Mouse (Mus musculus): Measurements from ENCODE around the gene 4933430I17Rik. TPM values are rescaled to one million over a fixed set of nuclear protein-coding genes. Genes with fewer than 3 reads are reported as not detected.
"Not testable (repeated sequence)": the region's sequence is repeated elsewhere in the genome, so short reads cannot be mapped to it uniquely, and the experiment has no call there.

Gene 4933430I17Rik
- polyA plus RNA-seq, 1 experiment from 2014 or later: 0.41 TPM

DNA sequence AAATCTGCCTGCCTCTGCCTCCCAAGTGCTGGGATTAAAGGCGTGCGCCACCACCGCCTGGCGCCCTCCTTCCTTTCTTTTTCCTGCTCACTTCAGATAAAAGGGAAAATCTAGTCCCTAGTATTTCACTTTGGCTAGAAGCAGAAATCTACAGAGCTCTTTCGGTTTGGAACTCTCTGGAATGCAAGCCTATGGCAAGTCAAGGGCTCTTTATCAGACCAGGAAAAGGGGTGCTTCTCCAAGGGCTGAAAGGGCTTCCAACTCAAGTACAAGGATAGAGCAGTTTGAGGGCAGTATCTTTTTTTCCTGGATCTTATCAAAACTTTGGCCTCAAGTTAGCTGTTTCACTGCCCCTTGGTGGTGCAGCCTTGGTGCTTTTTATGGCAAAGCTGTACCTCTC, 44.4 kb downstream of the 4933430I17Rik start:
- Histone ChIP-seq H3K27ac (ENCODE audit: low read length) (no peak overlapping the region), H3K4me3 (ENCODE audit: low read length) (no peak overlapping the region), H3K4me1 (ENCODE audit: control insufficient read depth, insufficient read depth, low read length) (peaks cover 16% of the 10 kb centered on the region), H3K9me3 (replicated peaks; ENCODE audit: control insufficient read depth, low read length) (no peaks in the 10 kb centered on the region), H3K9ac (ENCODE audit: low read length) (no peak overlapping the region), H3K36me3 (ENCODE audit: control insufficient read depth, insufficient read depth) (no peaks in the 10 kb centered on the region), H3K4me2 (ENCODE audit: low read depth, low read length) (no peak overlapping the region), H3K27me3 (ENCODE audit: control insufficient read depth, insufficient read depth, low read length) (peaks cover 62% of the 10 kb centered on the region)
- 63% methylated on average over 5 of the region's 5 CpGs for WGBS
- ATAC-seq (replicated peaks; ENCODE audit: extremely low read depth, insufficient read depth, low FRiP score): no peak

- H3K36me3 ChIP-seq (ENCODE audit: control insufficient read depth, insufficient read depth): no peaks in the 10 kb centered on the region
- H3K9me3 ChIP-seq (replicated peaks; ENCODE audit: control insufficient read depth, low read length): no peaks in the 10 kb centered on the region
- WGBS: 26% methylated on average over 5 of the region's 5 CpGs
- no peak overlapping the region for H3K4me3 ChIP-seq (ENCODE audit: low read length)
- peak overlapping the region; percentile 33 for H3K4me2 ChIP-seq (ENCODE audit: low read depth, low read length)
- peaks cover 16% of the 10 kb centered on the region for H3K4me1 ChIP-seq (ENCODE audit: control insufficient read depth, insufficient read depth, low read length)
- H3K9ac ChIP-seq (ENCODE audit: low read length): no peak overlapping the region
- 0 out of 2 replicates have a peak overlapping the region, but pooled peaks have one; percentile 10 for H3K27ac ChIP-seq (ENCODE audit: low read length)
- peaks cover 58% of the 10 kb centered on the region for H3K27me3 ChIP-seq (ENCODE audit: control insufficient read depth, insufficient read depth, low read length)
- ATAC-seq (replicated peaks; ENCODE audit: extremely low read depth, insufficient read depth, low FRiP score): no peak
Observed at GRCm38 (mm10) chr4:62570029-62570428, 44.9 kb downstream of the 4933430I17Rik start.

GRCm38 (mm10) chr4:62582365-62583264, 57.4 kb downstream of the 4933430I17Rik start:
- H3K4me1 ChIP-seq (ENCODE audit: control insufficient read depth, insufficient read depth, low read length): peaks cover 11% of the 10 kb centered on the region
- peaks cover 53% of the 10 kb centered on the region for H3K27me3 ChIP-seq (ENCODE audit: control insufficient read depth, insufficient read depth, low read length)
- no peak for ATAC-seq (replicated peaks; ENCODE audit: extremely low read depth, insufficient read depth, low FRiP score)
- WGBS: 22% methylated on average over 18 of the region's 18 CpGs
- H3K4me2 ChIP-seq (ENCODE audit: low read depth, low read length): peak overlapping the region; percentile 68
- no peaks in the 10 kb centered on the region for H3K36me3 ChIP-seq (ENCODE audit: control insufficient read depth, insufficient read depth)
- H3K9me3 ChIP-seq (replicated peaks; ENCODE audit: control insufficient read depth, low read length): no peaks in the 10 kb centered on the region
- no peak overlapping the region for H3K27ac ChIP-seq (ENCODE audit: low read length)
- H3K9ac ChIP-seq (ENCODE audit: low read length): peak overlapping the region; percentile 67
- peak overlapping the region; percentile 47 for H3K4me3 ChIP-seq (ENCODE audit: low read length)

DNA sequence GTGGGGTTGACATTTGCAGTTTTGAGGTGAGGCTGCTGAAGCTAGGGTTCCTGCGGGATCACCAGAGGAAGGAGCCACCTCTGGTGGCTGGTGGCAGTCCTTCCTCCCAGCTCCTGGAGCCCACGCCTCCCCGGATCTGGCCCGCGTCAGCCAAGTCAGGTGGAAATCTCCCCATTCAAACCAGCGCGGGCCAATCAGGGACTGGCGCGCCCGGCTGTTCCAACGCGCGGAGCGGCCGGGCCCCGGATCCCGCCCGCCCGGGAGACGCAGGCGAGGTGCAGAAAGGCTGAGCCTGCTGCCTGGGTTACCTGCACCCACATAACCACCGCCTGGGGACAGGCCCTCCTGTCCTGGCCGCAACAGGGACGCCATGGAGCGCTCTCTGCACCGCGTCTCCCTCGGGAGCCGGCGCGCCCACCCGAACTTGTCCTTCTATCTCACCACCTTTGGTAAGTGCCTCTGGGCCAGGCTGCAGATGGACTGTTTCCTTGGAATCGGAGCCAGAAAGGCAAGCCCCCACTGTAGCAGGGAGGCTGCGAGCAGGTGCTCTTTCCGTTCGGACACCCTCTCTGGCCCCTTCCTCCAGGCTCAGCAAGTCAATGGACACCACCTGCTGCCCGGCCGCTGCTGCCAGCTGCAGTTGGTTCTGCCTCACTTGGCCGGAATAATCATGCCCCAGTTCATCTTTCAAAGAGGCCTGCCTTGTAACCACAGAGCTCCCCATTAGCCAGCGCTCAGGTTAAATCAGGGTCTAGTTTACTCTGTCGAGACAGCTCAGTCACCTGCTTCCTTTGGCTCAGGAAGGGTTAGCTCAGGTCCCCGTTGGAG, 58.3 kb downstream of the 4933430I17Rik start:
- Histone ChIP-seq H3K36me3 (ENCODE audit: control insufficient read depth, insufficient read depth) (no peaks in the 10 kb centered on the region), H3K4me2 (ENCODE audit: low read depth, low read length) (peak overlapping the region; percentile 68), H3K9me3 (replicated peaks; ENCODE audit: control insufficient read depth, low read length) (no peaks in the 10 kb centered on the region), H3K4me1 (ENCODE audit: control insufficient read depth, insufficient read depth, low read length) (peaks cover 11% of the 10 kb centered on the region), H3K4me3 (ENCODE audit: low read length) (peak overlapping the region; percentile 47), H3K27me3 (ENCODE audit: control insufficient read depth, insufficient read depth, low read length) (peaks cover 53% of the 10 kb centered on the region), H3K9ac (ENCODE audit: low read length) (peak overlapping the region; percentile 67), H3K27ac (ENCODE audit: low read length) (no peak overlapping the region)
- ATAC-seq (replicated peaks; ENCODE audit: extremely low read depth, insufficient read depth, low FRiP score): peak; percentile 69
- WGBS: 4% methylated on average over 42 of the region's 42 CpGs

GRCm38 (mm10) chr4:62587067-62587466, 61.9 kb downstream of the 4933430I17Rik start:
- Histone ChIP-seq H3K27ac (ENCODE audit: low read length) (no peak overlapping the region), H3K36me3 (ENCODE audit: control insufficient read depth, insufficient read depth) (no peaks in the 10 kb centered on the region), H3K4me2 (ENCODE audit: low read depth, low read length) (no peak overlapping the region), H3K9ac (ENCODE audit: low read length) (no peak overlapping the region), H3K4me1 (ENCODE audit: control insufficient read depth, insufficient read depth, low read length) (peaks cover 18% of the 10 kb centered on the region), H3K27me3 (ENCODE audit: control insufficient read depth, insufficient read depth, low read length) (peaks cover 37% of the 10 kb centered on the region), H3K4me3 (ENCODE audit: low read length) (no peak overlapping the region), H3K9me3 (replicated peaks; ENCODE audit: control insufficient read depth, low read length) (no peaks in the 10 kb centered on the region)
- 71% methylated on average over 8 of the region's 8 CpGs for WGBS
- no peak for ATAC-seq (replicated peaks; ENCODE audit: extremely low read depth, insufficient read depth, low FRiP score)

- peaks cover 19% of the 10 kb centered on the region for H3K27me3 ChIP-seq (ENCODE audit: control insufficient read depth, insufficient read depth, low read length)
Observed at GRCm38 (mm10) chr4:62590878-62591277, 65.7 kb downstream of the 4933430I17Rik start.

DNA sequence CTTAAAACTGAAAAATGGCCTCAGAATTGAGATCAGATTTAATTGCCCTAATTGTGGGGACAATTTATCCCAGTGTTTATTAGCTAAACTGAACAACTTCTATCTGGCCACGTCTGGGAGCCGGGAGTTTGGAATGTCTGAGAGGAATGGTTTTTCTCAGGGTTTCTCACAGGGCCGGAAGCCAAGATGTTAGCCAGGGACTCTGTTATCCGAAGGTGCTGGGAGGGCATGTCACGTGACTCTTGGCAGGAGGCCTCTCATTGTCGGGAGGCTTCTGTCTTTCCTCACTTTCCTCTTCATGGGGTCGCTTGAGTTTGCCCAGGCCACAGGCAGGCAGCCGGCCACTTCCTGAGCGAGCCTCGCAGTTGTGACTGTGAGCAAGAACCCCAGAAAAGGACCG, 66.2 kb downstream of the 4933430I17Rik start:
- 3% methylated on average over 11 of the region's 11 CpGs for WGBS
- Histone ChIP-seq H3K36me3 (ENCODE audit: control insufficient read depth, insufficient read depth) (no peaks in the 10 kb centered on the region), H3K27ac (ENCODE audit: low read length) (peak overlapping the region; percentile 44), H3K4me1 (ENCODE audit: control insufficient read depth, insufficient read depth, low read length) (peaks cover 7% of the 10 kb centered on the region), H3K27me3 (ENCODE audit: control insufficient read depth, insufficient read depth, low read length) (peaks cover 19% of the 10 kb centered on the region), H3K4me3 (ENCODE audit: low read length) (no peak overlapping the region), H3K9me3 (replicated peaks; ENCODE audit: control insufficient read depth, low read length) (no peaks in the 10 kb centered on the region), H3K9ac (ENCODE audit: low read length) (peak overlapping the region; percentile 30; the same call in 1 of the 2 replicates), H3K4me2 (ENCODE audit: low read depth, low read length) (peak overlapping the region; percentile 47)
- peak; percentile 80 for ATAC-seq (replicated peaks; ENCODE audit: extremely low read depth, insufficient read depth, low FRiP score)

More at GRCm38 (mm10) chr4:62590878-62591277, 65.7 kb downstream of the 4933430I17Rik start:
- ATAC-seq (replicated peaks; ENCODE audit: extremely low read depth, insufficient read depth, low FRiP score): no peak
- peak overlapping the region; percentile 66 for H3K27ac ChIP-seq (ENCODE audit: low read length)
- no peak overlapping the region for H3K4me3 ChIP-seq (ENCODE audit: low read length)
- no peaks in the 10 kb centered on the region for H3K36me3 ChIP-seq (ENCODE audit: control insufficient read depth, insufficient read depth)
- no peak overlapping the region for H3K4me2 ChIP-seq (ENCODE audit: low read depth, low read length)
- WGBS: 77% methylated on average over 1 of the region's 1 CpGs
- no peaks in the 10 kb centered on the region for H3K9me3 ChIP-seq (replicated peaks; ENCODE audit: control insufficient read depth, low read length)
- H3K9ac ChIP-seq (ENCODE audit: low read length): no peak overlapping the region
- H3K4me1 ChIP-seq (ENCODE audit: control insufficient read depth, insufficient read depth, low read length): peaks cover 7% of the 10 kb centered on the region

GRCm38 (mm10) chr4:62593546-62594240, 68.5 kb downstream of the 4933430I17Rik start:
- not testable (repeated sequence) for H3K4me1 ChIP-seq (ENCODE audit: control insufficient read depth, insufficient read depth, low read length); ATAC-seq (replicated peaks; ENCODE audit: extremely low read depth, insufficient read depth, low FRiP score); H3K9me3 ChIP-seq (replicated peaks; ENCODE audit: control insufficient read depth, low read length); H3K4me2 ChIP-seq (ENCODE audit: low read depth, low read length); H3K36me3 ChIP-seq (ENCODE audit: control insufficient read depth, insufficient read depth); H3K9ac ChIP-seq (ENCODE audit: low read length); H3K4me3 ChIP-seq (ENCODE audit: low read length); H3K27ac ChIP-seq (ENCODE audit: low read length)
- peaks cover 26% of the 10 kb centered on the region for H3K27me3 ChIP-seq (ENCODE audit: control insufficient read depth, insufficient read depth, low read length)
- 90% methylated on average over 24 of the region's 24 CpGs for WGBS
